Mouse (Mus musculus) CH12.LX (cell line): ENCODE data around the gene Bpifb9b. TPM values are rescaled to one million over a fixed set of nuclear protein-coding genes. Genes with fewer than 3 reads are reported as not detected.

Experiments used
- DNase-seq: peaks from one replicate; pipeline ENCODE4 v3.0.0-alpha.2; 2013; ENCODE audit errors: extremely low read depth
- H3K27ac ChIP-seq: 2 replicates; pipeline ENCODE4 v1.5.1; 2012; ENCODE audit warnings: low read depth, mild to moderate bottlenecking, control low read depth, moderate library complexity; ENCODE audit not compliant: insufficient read depth
- H3K27me3 ChIP-seq: replicated peaks from 2 replicates; pipeline ENCODE3; 2012; ENCODE audit warnings: inconsistent platforms
- H3K36me3 ChIP-seq, 2 experiments: replicated peaks in 1 of 2; 2 replicates each; pipeline versions ENCODE3 to v1.6.1; 2012; ENCODE audit warnings: inconsistent platforms in 1 of 2, low read length in 1 of 2, mild to moderate bottlenecking in 1 of 2, mixed read lengths in 1 of 2, moderate library complexity in 1 of 2; ENCODE audit not compliant: control insufficient read depth in 1 of 2, insufficient read depth in 1 of 2
- H3K4me1 ChIP-seq, 2 experiments: 2 replicates each; pipeline ENCODE4 v1.6.1; 2012; ENCODE audit warnings: inconsistent platforms in 1 of 2, moderate library complexity in 1 of 2; ENCODE audit not compliant: insufficient read depth in 2 of 2, control insufficient read depth in 1 of 2
- H3K4me2 ChIP-seq: 2 replicates; pipeline ENCODE4 v1.6.1; 2012; ENCODE audit warnings: low read depth, mild to moderate bottlenecking, control low read depth; ENCODE audit not compliant: poor library complexity, insufficient read depth, severe bottlenecking
- H3K4me3 ChIP-seq, 3 experiments: fragments of 150-350 bp in 1 of 3; sonication (generic) in 1 of 3; replicated peaks in 1 of 3; 2 replicates each; pipeline versions ENCODE3 to v1.5.1; 2011 to 2012; ENCODE audit warnings: low read depth in 2 of 3, low read length in 2 of 3, mild to moderate bottlenecking in 2 of 3, moderate library complexity in 2 of 3, control low read depth in 1 of 3, improper control_type of control experiment in 1 of 3, inconsistent platforms in 1 of 3, mixed read lengths in 1 of 3; ENCODE audit not compliant: poor library complexity in 1 of 3
- H3K79me2 ChIP-seq: replicated peaks from 2 replicates; pipeline ENCODE4 v1.6.1; 2012; ENCODE audit warnings: mild to moderate bottlenecking, moderate library complexity; ENCODE audit not compliant: control insufficient read depth, poor library complexity, insufficient read depth, severe bottlenecking; ENCODE audit errors: extremely low read depth
- H3K9ac ChIP-seq: 2 replicates; pipeline ENCODE4 v1.6.1; 2012; ENCODE audit warnings: low read depth, mild to moderate bottlenecking, control low read depth, moderate library complexity; ENCODE audit not compliant: insufficient read depth
- H3K9me3 ChIP-seq: replicated peaks from 2 replicates; pipeline ENCODE3; 2012; ENCODE audit warnings: low read length, inconsistent platforms, mixed read lengths
- BHLHE40 ChIP-seq: IDR thresholded peaks from 2 replicates; pipeline ENCODE4 v1.6.1; 2011; ENCODE audit warnings: mild to moderate bottlenecking, low read depth, low read length, improper control_type of control experiment
- CHD1 ChIP-seq: IDR thresholded peaks from 2 replicates; pipeline ENCODE4 v1.6.1; 2012; ENCODE audit warnings: low read depth, low read length, improper control_type of control experiment, inconsistent platforms
- GABPA ChIP-seq: IDR thresholded peaks from 2 replicates; pipeline ENCODE4 v1.6.1; 2012; ENCODE audit warnings: low read depth, low read length, improper control_type of control experiment, inconsistent platforms; ENCODE audit not compliant: insufficient replicate concordance
- MAX ChIP-seq: IDR thresholded peaks from 2 replicates; pipeline ENCODE4 v1.6.1; 2011; ENCODE audit warnings: low read length, improper control_type of control experiment
- MAZ ChIP-seq: IDR thresholded peaks from 2 replicates; pipeline ENCODE4 v1.6.1; 2012; ENCODE audit warnings: low read depth, mild to moderate bottlenecking, inconsistent platforms, low read length, improper control_type of control experiment, moderate library complexity
- MEF2A ChIP-seq: IDR thresholded peaks from 2 replicates; pipeline ENCODE4 v1.6.1; 2014; ENCODE audit warnings: low read depth, mild to moderate bottlenecking, inconsistent platforms, low read length, improper control_type of control experiment, borderline replicate concordance
- MXI1 ChIP-seq: IDR thresholded peaks from 2 replicates; pipeline ENCODE4 v1.6.1; 2011; ENCODE audit warnings: mild to moderate bottlenecking, low read depth, low read length, improper control_type of control experiment
- MYC ChIP-seq: IDR thresholded peaks from 2 replicates; pipeline ENCODE4 v1.6.1; 2011; ENCODE audit warnings: low read depth, mild to moderate bottlenecking, improper control_type of control experiment, low read length
- NELFE ChIP-seq: IDR thresholded peaks from 2 replicates; pipeline ENCODE4 v1.6.1; 2011; ENCODE audit warnings: low read depth, low read length, improper control_type of control experiment
- NRF1 ChIP-seq: IDR thresholded peaks from 2 replicates; pipeline ENCODE4 v1.6.1; 2014; ENCODE audit warnings: low read depth, mild to moderate bottlenecking, inconsistent platforms, low read length, improper control_type of control experiment, moderate library complexity
- POLR2A ChIP-seq: IDR thresholded peaks from 2 replicates; pipeline ENCODE4 v1.6.1; 2011; ENCODE audit warnings: low read depth, mild to moderate bottlenecking, improper control_type of control experiment, low read length
- POLR2AphosphoS2 ChIP-seq: IDR thresholded peaks from 2 replicates; pipeline ENCODE4 v1.6.1; 2011; ENCODE audit warnings: low read depth, low read length, improper control_type of control experiment
- RAD21 ChIP-seq: IDR thresholded peaks from 2 replicates; pipeline ENCODE4 v1.6.1; 2011; ENCODE audit warnings: low read depth, mild to moderate bottlenecking, low read length, improper control_type of control experiment, moderate library complexity
- SIN3A ChIP-seq: IDR thresholded peaks from 2 replicates; pipeline ENCODE4 v1.6.1; 2012; ENCODE audit warnings: low read length, improper control_type of control experiment, inconsistent platforms
- SMC3 ChIP-seq: IDR thresholded peaks from 2 replicates; pipeline ENCODE4 v1.6.1; 2011; ENCODE audit warnings: low read depth, low read length, improper control_type of control experiment
- TBP ChIP-seq: conservative IDR thresholded peaks from 2 replicates; pipeline ENCODE4 v1.6.1; 2011; ENCODE audit warnings: low read depth, low read length, improper control_type of control experiment
- TCF12 ChIP-seq: IDR thresholded peaks from 2 replicates; pipeline ENCODE4 v1.6.1; 2014; ENCODE audit warnings: low read depth, mild to moderate bottlenecking, inconsistent platforms, low read length, improper control_type of control experiment
- USF1 ChIP-seq: IDR thresholded peaks from 2 replicates; pipeline ENCODE4 v1.6.1; 2014; ENCODE audit warnings: low read depth, mild to moderate bottlenecking, inconsistent platforms, low read length, improper control_type of control experiment
- USF2 ChIP-seq: conservative IDR thresholded peaks from 2 replicates; pipeline ENCODE4 v1.6.1; 2011; ENCODE audit warnings: low read depth, low read length, improper control_type of control experiment
- ZC3H11A ChIP-seq: IDR thresholded peaks from 2 replicates; pipeline ENCODE4 v1.6.1; 2012; ENCODE audit warnings: low read depth, mild to moderate bottlenecking, inconsistent platforms, low read length, improper control_type of control experiment
- dilution Hi-C: fragments of 300-500 bp; cut with MboI; formaldehyde crosslinking; loops from 2 replicates; pipeline ENCODE4 v1.14.3; 2020; ENCODE audit warnings: low sequenced_read_pairs; ENCODE audit not compliant: extremely low pct_unique_long_range_greater_than_20kb, extremely low pct_ligation_motif_present
- in situ Hi-C: fragments of 300-500 bp; cut with MboI; formaldehyde crosslinking; loops from 3 replicates; pipeline ENCODE4 v1.14.3; 2019; ENCODE audit warnings: low sequenced_read_pairs, low pct_ligation_motif_present, low pct_unique_long_range_greater_than_20kb, mixed read lengths
- polyA plus RNA-seq: library from polyadenylated mRNA; unstranded; fragments of >175 nt; gene quantifications from 2 replicates; pipeline ENCODE4 v1.2.1, GENCODE M21; 2012; ENCODE audit warnings: low read depth; ENCODE audit not compliant: insufficient read length
- total RNA-seq, 2 experiments: library from RNA; depleted of rRNA; stranded (reverse); fragments of 300-350 nt in 1 of 2; fragments of >200 nt in 1 of 2; gene quantifications; 2 replicates each; pipeline ENCODE4 v1.2.3; 2012 to 2014

Bpifb9b gene
- total and polyA plus RNA-seq, 3 experiments, result not detected

- peaks cover 25% of the 10 kb centered on the region for H3K27me3 ChIP-seq
- DNase-seq, result no peak
- H3K4me1 ChIP-seq, result no peaks in the 10 kb centered on the region
- no peak overlapping the region for H3K4me2 ChIP-seq
- no peak overlapping the region for H3K4me3 ChIP-seq
- H3K79me2 ChIP-seq, result no peaks in the 10 kb centered on the region
- H3K36me3 ChIP-seq, result no peaks in the 10 kb centered on the region
- H3K27ac ChIP-seq, result no peak overlapping the region
- in situ Hi-C loops (no loop called here), dilution Hi-C loops (no loop called here)
- TF ChIP-seq NELFE (no peak), POLR2A (no peak), MYC (no peak), RAD21 (no peak), SIN3A (no peak), ZC3H11A (no peak), CHD1 (no peak), GABPA (no peak), MXI1 (no peak), USF2 (no peak), SMC3 (no peak), MEF2A (no peak), USF1 (no peak), BHLHE40 (no peak), MAZ (no peak)
- no peak overlapping the region for H3K9ac ChIP-seq
- H3K9me3 ChIP-seq, result no peaks in the 10 kb centered on the region
Measured at GRCm38 (mm10) chr2:154326852-154327251, 19.8 kb downstream of the Bpifb9b start.

GRCm38 (mm10) chr2:154335572-154335971 lies 28.5 kb downstream of the Bpifb9b start:
- in situ Hi-C loops (no loop called here), dilution Hi-C loops (no loop called here)
- no peak overlapping the region for H3K9ac ChIP-seq
- peaks cover 18 to 43% of the 10 kb centered on the region in 2 experiments for H3K36me3 ChIP-seq
- H3K27me3 ChIP-seq, result no peaks in the 10 kb centered on the region
- H3K4me2 ChIP-seq, result no peak overlapping the region
- H3K79me2 ChIP-seq, result no peaks in the 10 kb centered on the region
- TF ChIP-seq MAX, result no peak
- TF ChIP-seq TCF12, result no peak
- no peak for TF ChIP-seq POLR2AphosphoS2
- TF ChIP-seq TBP, result no peak
- no peak for TF ChIP-seq SMC3
- no peak for TF ChIP-seq ZC3H11A
- no peak for TF ChIP-seq NRF1
- no peak overlapping the region for H3K4me3 ChIP-seq
- H3K4me1 ChIP-seq, result no peaks in the 10 kb centered on the region
- H3K27ac ChIP-seq, result no peak overlapping the region
- DNase-seq, result no peak
- no peaks in the 10 kb centered on the region for H3K9me3 ChIP-seq
